Mouse (Mus musculus) cerebellum, adult 2 months (tissue): ENCODE measurements around the gene Dnttip1.

Source experiments
- CTCF ChIP-seq: fragments of 200-500 bp; IDR thresholded peaks from 2 replicates; pipeline ENCODE4 v1.5.1; 2011; ENCODE audit warnings: low read depth, mild to moderate bottlenecking, control low read depth, low read length, moderate library complexity, borderline replicate concordance; ENCODE audit not compliant: insufficient read depth
- POLR2A ChIP-seq: fragments of 200-500 bp; IDR thresholded peaks from 2 replicates; pipeline ENCODE4 v1.6.1; 2011; ENCODE audit warnings: low read length, control low read depth, borderline replicate concordance; ENCODE audit not compliant: insufficient read depth

GRCm38 (mm10) chr2:164760059-164760833, 14.5 kb downstream of the Dnttip1 start:
- TF ChIP-seq POLR2A, result no peak
- no peak for TF ChIP-seq CTCF
